Mouse (Mus musculus) forebrain, embryonic 10.5 days (tissue): ENCODE results near the gene Pola2. TPM values are rescaled to one million over a fixed set of nuclear protein-coding genes. Genes with fewer than 3 reads are reported as not detected.

Experiments
- DNase-seq: peaks from one replicate; pipeline ENCODE4 v3.0.0-alpha.2; 2017; ENCODE audit warnings: low spot score; ENCODE audit errors: extremely low spot score
- H3K27ac ChIP-seq: fragments of 300-500 bp; sonication (generic); 2 replicates; pipeline ENCODE4 v1.5.1; 2016; ENCODE audit warnings: mild to moderate bottlenecking
- H3K27me3 ChIP-seq: fragments of 300-500 bp; sonication (generic); 2 replicates; pipeline ENCODE4 v1.6.1; 2016; ENCODE audit warnings: mild to moderate bottlenecking; ENCODE audit not compliant: poor library complexity, severe bottlenecking
- H3K36me3 ChIP-seq: fragments of 300-500 bp; sonication (generic); replicated peaks from 2 replicates; pipeline ENCODE4 v1.6.1; 2016; ENCODE audit warnings: mild to moderate bottlenecking, moderate library complexity
- H3K4me1 ChIP-seq: fragments of 300-500 bp; sonication (generic); 2 replicates; pipeline ENCODE4 v1.6.1; 2016
- H3K4me3 ChIP-seq: fragments of 300-500 bp; sonication (generic); 2 replicates; pipeline ENCODE4 v1.5.1; 2016; ENCODE audit warnings: mild to moderate bottlenecking, moderate library complexity
- H3K9me3 ChIP-seq: fragments of 300-500 bp; sonication (generic); 2 replicates; pipeline ENCODE4 v1.6.1; 2016; ENCODE audit warnings: mild to moderate bottlenecking, moderate library complexity
- WGBS: fragments of 180-500 bp; shearing (Covaris S2); methylation state at CpG from one replicate; pipeline ENCODE4 v1.1.7; 2016; 5-methylcytosine and 5-hydroxymethylcytosine counted together
- polyA plus RNA-seq: library from polyadenylated mRNA; unstranded; fragments of >200 nt; fragmentation: Nextera tagmentation; extraction: Ambion mirVana; gene quantifications from 2 replicates; pipeline ENCODE4 v1.2.1, GENCODE M21; 2016

The Pola2 gene
- polyA plus RNA-seq, result 122 and 126 TPM in 2 replicates

DNA sequence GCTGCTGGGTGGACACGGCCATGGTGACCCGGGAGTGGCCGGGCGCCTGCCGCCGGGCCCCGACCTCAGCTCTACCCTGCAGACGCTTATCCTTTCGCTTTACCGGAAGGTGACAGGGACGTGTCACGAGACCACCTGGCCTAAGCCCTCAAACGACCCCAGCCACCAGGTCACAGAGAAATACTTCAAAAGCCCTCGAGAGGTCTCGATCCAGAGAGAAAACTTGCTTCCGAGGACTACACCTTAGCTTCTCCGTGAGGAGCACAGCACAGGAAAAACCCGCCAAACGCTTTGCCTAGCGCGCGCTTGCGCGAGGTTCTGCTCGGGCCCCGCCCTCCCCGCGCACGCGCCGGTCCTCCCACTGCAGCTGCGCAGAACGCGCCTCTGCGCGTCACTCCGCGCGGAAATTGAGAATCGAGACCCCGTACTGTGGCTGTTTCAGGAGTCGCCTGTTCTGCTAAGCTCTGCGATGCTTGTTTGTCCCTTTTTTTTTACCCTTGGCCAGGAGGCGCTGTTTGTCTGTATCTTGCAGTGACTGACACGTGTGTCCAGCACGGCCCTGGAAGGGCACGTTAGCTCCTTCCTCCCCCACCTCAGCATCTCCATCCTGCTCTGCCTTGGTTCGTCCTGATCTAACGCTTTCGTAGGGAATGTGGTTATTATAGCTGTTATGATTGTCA is at the start of gene Pola2:
Pola2 (minus strand) TSS at position 320 of the 680 bp plus-strand sequence.
- H3K9me3 ChIP-seq, result no peaks in the 10 kb centered on the region
- under 1% methylated on average over 50 of the region's 50 CpGs for WGBS

DNA sequence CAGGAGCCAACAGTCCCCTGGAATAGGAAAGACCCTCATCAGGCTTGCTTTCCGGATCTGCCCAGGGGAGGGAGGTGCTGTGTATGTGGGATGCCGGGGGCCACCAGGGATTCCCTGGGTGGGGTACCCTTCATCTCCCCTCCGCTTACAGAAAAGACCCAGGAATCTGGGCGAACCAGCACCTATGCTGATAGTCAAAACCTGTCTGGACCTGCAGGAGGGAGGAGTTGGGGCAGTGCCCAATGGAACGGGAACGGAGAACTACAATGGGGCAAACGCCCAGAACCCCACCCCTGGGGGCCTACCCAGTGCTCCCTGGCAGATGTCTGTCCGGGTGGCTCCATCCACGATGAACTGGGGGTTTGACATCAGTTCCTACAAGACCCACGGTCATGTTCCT is 49.7 kb upstream of the Pola2 start:
- Histone ChIP-seq H3K9me3 (no peaks in the 10 kb centered on the region), H3K27me3 (peaks cover 53% of the 10 kb centered on the region), H3K4me3 (no peak overlapping the region), H3K4me1 (peaks cover 21% of the 10 kb centered on the region), H3K27ac (no peak overlapping the region), H3K36me3 (no peaks in the 10 kb centered on the region)
- 89% methylated on average over 10 of the region's 10 CpGs for WGBS
- no peak for DNase-seq

More for the DNA sequence above, at the start of gene Pola2:
- Histone ChIP-seq H3K27me3 (no peaks in the 10 kb centered on the region), H3K27ac (peak within 1 kb of the TSS; percentile 92), H3K4me1 (peaks cover 37% of the 10 kb centered on the region), H3K4me3 (peak within 1 kb of the TSS; percentile 82), H3K36me3 (peaks cover 33% of the 10 kb centered on the region)
- DNase-seq, result peak; percentile 88

DNA sequence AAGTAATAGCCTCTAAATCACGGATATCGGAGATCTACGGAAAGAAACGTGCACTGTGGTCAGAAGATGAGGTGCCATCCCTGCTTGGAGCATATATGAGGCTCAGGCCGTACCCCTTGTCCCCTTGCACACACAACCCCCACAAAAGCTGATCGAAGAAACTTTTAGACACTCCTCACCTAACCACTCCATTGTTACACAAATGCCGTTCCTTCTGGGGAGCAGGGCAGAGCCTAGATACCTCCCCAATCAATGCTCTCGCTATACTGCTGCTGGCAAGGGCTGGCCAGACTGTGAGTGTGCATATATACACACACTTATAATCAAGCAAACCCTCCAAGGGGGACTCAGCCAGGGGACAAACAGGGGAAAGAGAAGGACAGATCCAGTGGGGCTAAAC is 45.1 kb upstream of the Pola2 start:
- Histone ChIP-seq H3K9me3 (no peaks in the 10 kb centered on the region), H3K27ac (no peak overlapping the region), H3K27me3 (peaks cover 13% of the 10 kb centered on the region), H3K4me3 (no peak overlapping the region), H3K36me3 (no peaks in the 10 kb centered on the region), H3K4me1 (0 out of 2 replicates have a peak, but pooled peaks cover 8% of the 10 kb centered on the region)
- 69% methylated on average over 8 of the region's 8 CpGs for WGBS
- no peak for DNase-seq

DNA sequence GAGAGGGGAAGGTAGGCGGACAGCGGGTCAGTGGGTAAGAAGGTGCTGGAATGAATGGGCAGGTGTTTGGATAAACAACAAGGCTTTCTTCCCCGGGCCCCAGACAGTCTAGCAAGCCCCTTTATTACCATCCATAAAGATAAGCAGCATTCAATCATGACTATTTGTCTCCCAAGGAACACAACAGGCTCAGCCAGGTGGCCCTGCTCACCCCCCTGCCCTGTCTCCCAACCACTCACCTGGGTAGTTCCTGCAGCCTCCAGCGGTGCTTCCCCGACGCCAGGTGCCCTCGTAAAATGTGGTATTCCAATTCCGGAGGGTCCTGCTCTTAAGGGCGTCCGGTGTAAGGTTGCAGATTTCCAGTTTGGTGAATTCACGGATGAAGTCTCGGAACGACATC is 43.0 kb upstream of the Pola2 start:
- 0 out of 2 replicates have a peak, but pooled peaks cover 8% of the 10 kb centered on the region for H3K4me1 ChIP-seq
- WGBS, result 90% methylated on average over 13 of the region's 13 CpGs
- DNase-seq, result no peak
- no peak overlapping the region for H3K4me3 ChIP-seq
- no peaks in the 10 kb centered on the region for H3K9me3 ChIP-seq
- H3K36me3 ChIP-seq, result no peaks in the 10 kb centered on the region
- no peaks in the 10 kb centered on the region for H3K27me3 ChIP-seq
- H3K27ac ChIP-seq, result no peak overlapping the region

DNA sequence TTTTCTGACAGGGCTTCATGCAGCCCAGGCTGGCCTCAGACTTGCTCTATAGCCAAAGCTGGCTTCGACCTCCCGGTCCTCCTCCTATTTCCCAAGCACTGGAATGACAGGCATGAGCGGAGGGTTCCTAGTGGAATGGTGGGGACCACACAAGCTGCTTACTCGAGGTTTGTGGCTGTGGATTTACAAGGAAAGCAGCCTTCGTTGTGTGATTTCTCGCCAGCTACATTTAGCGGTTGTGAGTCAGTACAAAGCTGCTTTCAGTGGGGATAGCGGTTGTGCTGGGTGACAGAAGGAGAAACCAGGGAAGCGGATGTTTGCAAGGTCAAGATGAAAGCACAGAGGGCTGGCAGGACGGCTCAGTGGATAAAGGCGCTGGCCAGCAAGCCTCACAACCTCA is 41.5 kb upstream of the Pola2 start:
- no peaks in the 10 kb centered on the region for H3K9me3 ChIP-seq
- H3K27me3 ChIP-seq, result no peaks in the 10 kb centered on the region
- H3K27ac ChIP-seq, result no peak overlapping the region
- 77% methylated on average over 11 of the region's 11 CpGs for WGBS
- 0 out of 2 replicates have a peak, but pooled peaks cover 8% of the 10 kb centered on the region for H3K4me1 ChIP-seq
- H3K36me3 ChIP-seq, result no peaks in the 10 kb centered on the region
- DNase-seq, result no peak
- H3K4me3 ChIP-seq, result no peak overlapping the region

DNA sequence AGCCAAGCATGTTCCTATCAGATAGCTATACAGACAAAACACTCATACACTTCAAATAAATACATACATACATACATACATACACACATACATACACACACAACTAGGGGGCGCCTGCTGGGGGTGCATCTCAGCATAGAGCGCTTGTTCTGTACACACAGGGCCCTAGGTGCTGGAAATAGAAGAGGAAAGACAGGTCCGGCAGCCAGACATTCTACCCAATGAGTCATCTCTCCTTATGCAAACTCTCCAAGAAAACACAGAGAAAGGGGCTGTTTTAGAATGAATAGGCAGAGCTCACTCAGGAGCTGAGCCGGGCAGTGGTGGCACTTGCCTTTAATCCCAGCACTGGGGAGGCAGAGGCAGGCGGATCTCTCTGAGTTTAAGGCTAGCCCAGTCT is 36.0 kb upstream of the Pola2 start:
- Histone ChIP-seq H3K9me3 (no peaks in the 10 kb centered on the region), H3K4me3 (no peak overlapping the region)

DNA sequence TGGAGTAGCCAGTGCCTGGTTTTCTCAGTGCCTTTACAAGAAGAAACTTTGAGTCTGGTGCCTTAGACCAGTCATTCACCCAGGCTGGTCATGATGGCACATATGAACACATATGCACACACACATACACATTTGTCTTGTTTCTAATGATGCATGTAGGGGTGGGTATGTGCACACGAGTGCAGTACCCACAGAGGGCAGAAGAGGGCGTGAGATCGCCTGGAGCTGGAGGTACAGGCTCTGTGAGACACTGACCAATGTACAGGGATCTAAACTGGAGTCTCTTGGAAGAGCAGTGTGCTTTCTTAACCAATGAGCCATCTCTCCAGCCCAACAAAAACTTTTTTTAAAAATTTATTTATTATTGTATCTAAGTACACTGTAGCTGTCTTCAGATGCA is 34.2 kb upstream of the Pola2 start:
- WGBS, result 79% methylated on average over 3 of the region's 3 CpGs
- Histone ChIP-seq H3K27me3 (no peaks in the 10 kb centered on the region), H3K4me3 (no peak overlapping the region), H3K27ac (no peak overlapping the region), H3K36me3 (no peaks in the 10 kb centered on the region), H3K4me1 (no peaks in the 10 kb centered on the region), H3K9me3 (no peaks in the 10 kb centered on the region)
- no peak for DNase-seq

More for the DNA sequence above, 36.0 kb upstream of the Pola2 start:
- Histone ChIP-seq H3K27me3 (no peaks in the 10 kb centered on the region), H3K27ac (no peak overlapping the region), H3K4me1 (0 out of 2 replicates have a peak, but pooled peaks cover 3% of the 10 kb centered on the region), H3K36me3 (no peaks in the 10 kb centered on the region)
- 73% methylated on average over 5 of the region's 5 CpGs for WGBS
- DNase-seq, result no peak

DNA sequence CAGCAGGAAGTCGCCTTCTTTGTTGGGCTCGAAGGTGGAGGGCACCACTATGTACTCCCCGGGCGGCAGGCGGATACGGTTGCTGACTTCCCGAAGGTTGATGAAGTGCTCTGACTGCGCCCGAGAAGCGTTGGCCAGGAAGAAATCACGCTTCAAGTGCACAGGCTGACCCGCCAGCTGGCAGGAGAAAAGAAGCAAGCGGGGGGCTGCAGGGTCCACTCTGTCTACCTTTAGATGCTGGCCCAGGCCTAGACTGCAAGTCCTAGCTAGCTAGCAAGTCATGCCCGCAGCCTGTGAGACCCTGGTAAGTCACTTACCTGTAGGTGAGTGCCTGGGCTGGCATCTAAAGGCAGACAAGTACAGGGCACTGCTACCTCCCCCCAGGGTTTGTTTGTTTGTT is 30.7 kb upstream of the Pola2 start:
- no peak for DNase-seq
- Histone ChIP-seq H3K9me3 (no peaks in the 10 kb centered on the region), H3K36me3 (no peaks in the 10 kb centered on the region), H3K27ac (no peak overlapping the region), H3K27me3 (no peaks in the 10 kb centered on the region), H3K4me1 (peaks cover under 1% of the 10 kb centered on the region; the same call in 1 of the 2 replicates), H3K4me3 (no peak overlapping the region)
- 89% methylated on average over 14 of the region's 14 CpGs for WGBS

DNA sequence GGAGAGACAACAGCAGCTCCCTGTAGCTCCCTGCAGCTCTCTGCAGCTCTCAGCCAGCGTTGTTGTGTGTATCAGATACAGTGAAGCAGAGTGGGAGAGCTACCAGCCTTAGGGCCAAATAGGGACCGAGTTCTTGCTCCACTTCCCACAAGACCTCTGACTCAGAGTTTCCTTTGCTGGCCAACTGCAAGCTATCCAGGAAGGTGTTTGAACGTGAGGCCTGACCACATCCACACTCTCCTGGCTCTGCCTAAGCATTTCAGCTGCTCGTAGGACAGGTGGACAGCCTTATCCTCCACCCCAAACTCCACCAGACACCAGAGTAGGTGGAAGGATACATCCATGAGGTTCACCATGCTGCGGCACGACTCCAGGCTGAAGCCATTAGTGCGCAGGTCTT is 28.0 kb upstream of the Pola2 start:
- Histone ChIP-seq H3K9me3 (no peaks in the 10 kb centered on the region), H3K27me3 (no peaks in the 10 kb centered on the region), H3K27ac (no peak overlapping the region), H3K36me3 (no peaks in the 10 kb centered on the region), H3K4me3 (no peak overlapping the region), H3K4me1 (peaks cover 19% of the 10 kb centered on the region)
- DNase-seq, result no peak
- 84% methylated on average over 7 of the region's 7 CpGs for WGBS

DNA sequence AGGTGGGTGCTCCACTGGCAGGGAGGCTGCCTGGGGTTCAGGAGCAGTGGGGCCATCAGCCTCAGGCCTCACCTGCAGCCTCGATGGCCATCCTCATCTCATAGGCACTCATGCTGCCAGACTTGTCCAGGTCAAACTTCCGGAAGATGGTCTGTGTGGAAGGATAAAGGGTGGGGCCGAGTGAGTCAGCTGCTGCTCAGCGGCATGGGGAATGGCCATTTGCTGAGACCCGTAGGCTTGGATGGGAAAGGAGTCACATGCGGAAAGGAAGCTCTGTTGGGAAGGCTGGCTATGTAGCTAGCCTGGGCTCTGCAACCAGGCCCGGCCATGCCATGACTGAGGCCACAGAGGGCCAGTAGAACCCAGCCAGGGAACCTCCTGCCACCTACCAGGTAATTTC is 27.5 kb upstream of the Pola2 start:
- Histone ChIP-seq H3K27ac (no peak overlapping the region), H3K9me3 (no peaks in the 10 kb centered on the region), H3K4me3 (no peak overlapping the region), H3K36me3 (no peaks in the 10 kb centered on the region), H3K4me1 (peaks cover 19% of the 10 kb centered on the region), H3K27me3 (no peaks in the 10 kb centered on the region)
- WGBS, result 85% methylated on average over 7 of the region's 7 CpGs
- no peak for DNase-seq

DNA sequence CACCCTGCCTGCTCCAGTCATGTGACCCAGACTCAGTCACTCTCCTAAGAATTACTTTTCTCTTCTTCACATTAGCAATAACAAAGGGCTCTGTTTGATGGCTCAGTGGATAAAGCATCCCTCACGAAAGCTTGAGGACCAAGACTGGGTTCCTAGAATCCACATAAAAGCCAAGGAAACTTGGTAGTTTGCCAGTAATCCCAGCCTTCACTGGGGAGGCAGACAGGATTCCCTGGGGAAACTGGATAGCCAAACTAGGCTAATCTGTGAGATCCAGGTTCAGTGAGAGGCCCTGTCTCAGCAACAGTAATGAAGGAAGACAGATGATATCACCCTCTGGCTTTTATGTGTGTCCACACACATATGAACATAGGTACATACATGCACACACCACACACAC is 26.9 kb upstream of the Pola2 start:
- no peak overlapping the region for H3K27ac ChIP-seq
- no peak overlapping the region for H3K4me3 ChIP-seq
- H3K9me3 ChIP-seq, result no peaks in the 10 kb centered on the region
- no peaks in the 10 kb centered on the region for H3K27me3 ChIP-seq
- no peaks in the 10 kb centered on the region for H3K36me3 ChIP-seq
- no peak for DNase-seq
- H3K4me1 ChIP-seq, result peaks cover 24% of the 10 kb centered on the region
- 66% methylated on average over 1 of the region's 1 CpGs for WGBS

DNA sequence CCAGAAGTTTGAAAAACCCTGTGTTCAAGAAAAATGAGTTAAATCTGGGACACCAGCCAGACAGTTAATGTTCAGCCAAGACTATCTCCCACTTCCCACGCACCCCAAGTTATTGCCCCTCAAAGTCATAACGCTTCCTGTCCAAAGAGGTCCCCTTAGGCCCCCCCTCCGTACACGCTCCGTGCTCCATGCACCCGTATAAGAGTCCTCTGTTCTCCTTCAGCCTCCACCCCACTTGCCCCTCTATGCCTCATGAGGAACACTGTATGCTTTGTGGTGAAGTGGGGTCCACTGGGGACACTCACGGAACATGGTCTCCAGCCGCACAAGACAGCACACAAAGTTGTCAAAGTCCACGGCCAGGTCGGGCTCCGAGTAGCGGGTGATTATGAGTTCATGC is 26.0 kb upstream of the Pola2 start:
- no peak for DNase-seq
- Histone ChIP-seq H3K36me3 (no peaks in the 10 kb centered on the region), H3K4me3 (no peak overlapping the region), H3K9me3 (no peaks in the 10 kb centered on the region), H3K27me3 (no peaks in the 10 kb centered on the region), H3K4me1 (peaks cover 26% of the 10 kb centered on the region), H3K27ac (peak overlapping the region; percentile 85)
- WGBS, result 93% methylated on average over 12 of the region's 12 CpGs

DNA sequence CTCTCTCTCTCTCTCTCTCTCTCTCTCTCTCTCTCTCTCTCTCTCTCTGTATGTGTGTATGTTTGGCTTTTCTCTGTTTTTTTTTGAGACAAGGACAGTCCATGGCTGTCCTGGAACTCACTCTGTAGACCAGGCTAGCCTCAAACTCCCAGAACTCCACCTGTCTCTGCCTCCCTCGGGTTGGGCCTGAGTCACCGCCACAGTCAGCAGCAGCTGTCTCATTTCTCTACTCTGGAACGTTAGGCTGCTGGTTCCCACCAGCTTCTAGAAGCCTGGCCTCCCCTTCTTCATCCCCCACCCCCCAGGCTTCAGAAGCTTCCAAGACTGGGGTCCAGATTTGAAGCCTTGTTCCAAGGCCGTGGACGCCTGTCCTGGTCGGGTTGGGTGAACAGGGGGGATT is 25.6 kb upstream of the Pola2 start:
- Histone ChIP-seq H3K36me3 (no peaks in the 10 kb centered on the region), H3K4me3 (0 out of 2 replicates have a peak overlapping the region, but pooled peaks have one; percentile 33), H3K4me1 (peaks cover 26% of the 10 kb centered on the region), H3K27me3 (no peaks in the 10 kb centered on the region), H3K27ac (peak overlapping the region; percentile 85), H3K9me3 (no peaks in the 10 kb centered on the region)
- WGBS, result 81% methylated on average over 6 of the region's 6 CpGs
- no peak for DNase-seq
